Mouse (Mus musculus) heart, embryonic 13.5 days (tissue): ENCODE data around the gene Inf2. TPM values are rescaled to one million over a fixed set of nuclear protein-coding genes. Genes with fewer than 3 reads are reported as not detected.

Experiments
- ATAC-seq: fragments of 200-750 bp; cut with Nextera tagmentation; 2 replicates; pipeline ENCODE4 v1.8.0; 2017; ENCODE audit warnings: moderate TSS enrichment; ENCODE audit not compliant: insufficient number of reproducible peaks, low FRiP score, low TSS enrichment; ENCODE audit errors: extremely low read depth
- H3K27ac ChIP-seq: fragments of 300-500 bp; sonication (generic); replicated peaks from 2 replicates; pipeline ENCODE4 v1.5.1; 2015; ENCODE audit warnings: moderate library complexity, mild to moderate bottlenecking, inconsistent platforms
- H3K27me3 ChIP-seq: fragments of 300-500 bp; sonication (generic); replicated peaks from 2 replicates; pipeline ENCODE4 v1.6.1; 2015; ENCODE audit warnings: mild to moderate bottlenecking, inconsistent platforms
- H3K36me3 ChIP-seq: fragments of 300-500 bp; sonication (generic); 2 replicates; pipeline ENCODE4 v1.6.1; 2015; ENCODE audit warnings: mild to moderate bottlenecking, inconsistent platforms
- H3K4me1 ChIP-seq: fragments of 300-500 bp; sonication (generic); 2 replicates; pipeline ENCODE4 v1.6.1; 2015; ENCODE audit warnings: inconsistent platforms
- H3K4me2 ChIP-seq: fragments of 300-500 bp; sonication (generic); 2 replicates; pipeline ENCODE4 v1.6.1; 2015; ENCODE audit warnings: inconsistent platforms, mild to moderate bottlenecking, moderate library complexity
- H3K4me3 ChIP-seq: fragments of 300-500 bp; sonication (generic); 2 replicates; pipeline ENCODE4 v1.5.1; 2015; ENCODE audit warnings: moderate library complexity, mild to moderate bottlenecking, inconsistent platforms
- H3K9ac ChIP-seq: fragments of 300-500 bp; sonication (generic); 2 replicates; pipeline ENCODE4 v1.6.1; 2015; ENCODE audit warnings: inconsistent platforms, mild to moderate bottlenecking, moderate library complexity
- H3K9me3 ChIP-seq: fragments of 300-500 bp; sonication (generic); 2 replicates; pipeline ENCODE4 v1.6.1; 2016; ENCODE audit warnings: inconsistent platforms
- WGBS: fragments of 180-500 bp; shearing (Covaris S2); methylation state at CpG from one replicate; pipeline ENCODE4 v1.1.7; 2015; ENCODE audit warnings: mixed read lengths; 5-methylcytosine and 5-hydroxymethylcytosine counted together
- polyA plus RNA-seq: library from polyadenylated mRNA; unstranded; fragments of >200 nt; fragmentation: Nextera tagmentation; extraction: Ambion mirVana; gene quantifications from 2 replicates; pipeline ENCODE4 v1.2.1, GENCODE M21; 2015

Inf2 gene
- polyA plus RNA-seq: 3.2 TPM in 2 replicates

DNA sequence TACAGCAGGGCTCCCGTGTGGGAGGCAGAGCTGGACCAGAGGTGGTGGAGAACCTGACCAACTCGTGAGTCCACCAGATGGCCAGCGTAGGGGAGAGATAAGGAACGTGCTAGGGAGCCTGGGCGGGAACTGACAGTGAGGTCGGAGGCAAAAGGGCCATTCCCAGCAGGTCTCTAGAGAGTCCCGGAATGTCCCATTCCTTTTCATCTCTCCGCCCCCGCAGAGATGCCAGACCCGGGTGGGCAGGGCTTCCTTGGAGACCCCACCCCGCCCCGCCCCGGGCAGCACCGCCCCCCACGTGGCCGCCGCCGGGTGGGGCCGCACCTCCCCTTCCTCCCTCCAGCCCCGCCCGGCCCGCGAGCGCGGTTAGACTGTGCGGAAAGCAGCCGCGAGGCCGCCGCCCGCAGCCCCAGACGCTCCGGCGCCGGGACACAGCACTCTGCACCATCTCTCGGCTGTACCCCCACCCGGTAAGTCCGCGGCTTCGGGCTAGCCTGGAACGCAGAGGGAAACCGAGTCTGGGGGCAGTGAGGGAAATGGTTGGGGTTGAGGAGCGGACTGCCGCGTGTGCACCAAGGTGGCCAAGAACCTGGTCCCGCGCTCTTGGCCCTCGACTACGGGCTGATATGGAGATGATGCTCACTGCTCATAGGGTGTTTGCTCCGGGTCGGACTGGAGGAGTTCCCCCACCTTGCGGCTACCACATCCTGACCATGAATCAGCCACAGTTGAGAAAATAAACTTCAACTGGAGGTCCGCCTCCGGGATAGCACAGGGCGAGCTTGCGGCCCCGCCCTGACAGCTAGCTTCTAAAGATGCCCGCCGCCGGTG is at the start of gene Inf2:
Gene Inf2, plus strand, starts transcription at position 359 of the 831 bp plus-strand sequence.
- Histone ChIP-seq H3K9ac (peak within 1 kb of the TSS; percentile 83), H3K27me3 (peaks cover 37% of the 10 kb centered on the region), H3K4me1 (peaks cover 52% of the 10 kb centered on the region), H3K4me3 (peak within 1 kb of the TSS; percentile 64), H3K4me2 (peak within 1 kb of the TSS; percentile 92), H3K9me3 (no peaks in the 10 kb centered on the region), H3K27ac (peak within 1 kb of the TSS; percentile 61), H3K36me3 (no peaks in the 10 kb centered on the region)
- WGBS: under 1% methylated on average over 53 of the region's 60 CpGs
- peak; percentile 85 for ATAC-seq

DNA sequence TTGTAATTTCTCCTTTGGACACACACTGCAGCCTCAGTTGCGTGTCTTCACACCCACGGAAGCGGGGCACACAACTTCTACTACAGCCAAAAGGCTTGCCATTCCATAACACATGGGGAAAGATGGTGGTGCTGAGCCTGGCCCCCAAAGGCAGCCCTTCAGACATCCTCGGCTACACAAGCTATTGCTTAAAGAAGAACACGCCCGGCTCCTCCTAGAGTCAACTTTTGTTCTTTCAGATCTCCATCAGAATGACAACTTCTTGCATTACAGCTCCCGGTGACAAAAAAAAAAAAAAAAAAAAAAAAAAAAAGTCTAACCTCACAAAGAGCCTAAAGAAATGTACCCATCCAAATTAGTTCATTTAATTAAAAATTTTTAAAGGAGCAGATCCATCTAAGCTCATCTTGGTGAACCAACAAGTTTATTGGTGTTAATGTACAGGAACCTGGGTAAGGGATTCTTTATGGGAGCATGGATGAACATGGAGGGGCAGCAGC is 49.1 kb upstream of the Inf2 start:
- ATAC-seq: no peak
- no peak overlapping the region for H3K4me3 ChIP-seq
- H3K9me3 ChIP-seq: no peaks in the 10 kb centered on the region
- 86% methylated on average over 7 of the region's 7 CpGs for WGBS
- H3K36me3 ChIP-seq: no peaks in the 10 kb centered on the region
- no peak overlapping the region for H3K4me2 ChIP-seq
- no peak overlapping the region for H3K27ac ChIP-seq
- no peak overlapping the region for H3K9ac ChIP-seq
- peaks cover 15% of the 10 kb centered on the region for H3K4me1 ChIP-seq
- peaks cover 43% of the 10 kb centered on the region for H3K27me3 ChIP-seq

DNA sequence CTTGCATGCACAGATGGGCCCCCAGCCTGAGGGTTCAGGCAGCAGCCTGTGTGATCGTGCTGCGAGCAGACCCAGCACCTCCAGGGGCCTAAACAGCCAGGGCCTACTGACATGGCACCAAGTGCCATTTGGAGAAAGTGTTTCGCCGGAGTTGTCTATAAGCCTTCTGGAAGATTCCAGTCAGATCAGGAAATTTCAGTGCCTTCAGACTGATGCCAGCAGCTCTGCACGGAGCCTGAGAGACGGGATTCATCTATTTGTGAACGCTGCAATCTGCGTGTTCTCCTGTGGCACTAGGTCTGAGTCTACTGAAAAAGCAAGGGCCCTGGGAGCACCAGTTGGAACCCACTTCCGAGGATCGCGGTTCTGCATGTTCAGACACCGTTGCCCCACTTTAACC is 48.3 kb upstream of the Inf2 start:
- no peak overlapping the region for H3K4me3 ChIP-seq
- H3K4me1 ChIP-seq: peaks cover 21% of the 10 kb centered on the region
- no peak overlapping the region for H3K27ac ChIP-seq
- no peak overlapping the region for H3K9ac ChIP-seq
- no peaks in the 10 kb centered on the region for H3K36me3 ChIP-seq
- peaks cover 35% of the 10 kb centered on the region for H3K27me3 ChIP-seq
- no peak for ATAC-seq
- WGBS: 83% methylated on average over 12 of the region's 12 CpGs
- no peak overlapping the region for H3K4me2 ChIP-seq
- no peaks in the 10 kb centered on the region for H3K9me3 ChIP-seq

DNA sequence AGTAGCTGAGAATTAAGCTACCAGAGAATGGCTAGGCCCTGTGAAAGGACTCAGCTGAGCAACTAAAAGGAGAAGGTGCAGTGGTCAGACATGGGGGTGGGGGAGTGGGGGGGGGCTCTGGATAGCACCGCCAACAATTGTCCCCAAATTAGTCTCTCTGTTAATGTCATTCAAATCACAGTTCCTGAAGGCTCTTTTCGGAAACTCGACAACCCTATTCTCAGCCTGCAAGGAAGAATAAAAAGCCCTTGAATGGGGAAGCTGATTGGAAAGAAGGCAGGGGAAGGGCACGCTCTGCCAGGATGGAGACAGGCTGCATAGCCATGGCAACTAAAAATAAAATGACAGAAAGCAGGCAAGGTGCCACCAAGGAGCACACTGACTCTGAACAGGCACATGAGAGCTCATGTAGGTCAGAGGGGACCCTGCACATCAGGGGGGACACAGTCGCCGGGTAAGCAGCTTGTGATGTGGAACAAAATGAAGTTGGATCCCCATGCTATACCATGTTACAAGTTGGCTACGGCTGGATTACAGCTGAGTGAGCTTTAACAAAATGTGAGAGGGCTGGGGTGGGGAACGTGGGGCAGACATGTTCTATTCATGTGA is 47.0 kb upstream of the Inf2 start:
- H3K9me3 ChIP-seq: no peaks in the 10 kb centered on the region
- peaks cover 34% of the 10 kb centered on the region for H3K27me3 ChIP-seq
- 54% methylated on average over 8 of the region's 8 CpGs for WGBS
- H3K36me3 ChIP-seq: no peaks in the 10 kb centered on the region
- no peak overlapping the region for H3K27ac ChIP-seq
- no peak for ATAC-seq
- H3K4me1 ChIP-seq: peaks cover 22% of the 10 kb centered on the region
- H3K4me3 ChIP-seq: no peak overlapping the region
- H3K4me2 ChIP-seq: no peak overlapping the region
- no peak overlapping the region for H3K9ac ChIP-seq

DNA sequence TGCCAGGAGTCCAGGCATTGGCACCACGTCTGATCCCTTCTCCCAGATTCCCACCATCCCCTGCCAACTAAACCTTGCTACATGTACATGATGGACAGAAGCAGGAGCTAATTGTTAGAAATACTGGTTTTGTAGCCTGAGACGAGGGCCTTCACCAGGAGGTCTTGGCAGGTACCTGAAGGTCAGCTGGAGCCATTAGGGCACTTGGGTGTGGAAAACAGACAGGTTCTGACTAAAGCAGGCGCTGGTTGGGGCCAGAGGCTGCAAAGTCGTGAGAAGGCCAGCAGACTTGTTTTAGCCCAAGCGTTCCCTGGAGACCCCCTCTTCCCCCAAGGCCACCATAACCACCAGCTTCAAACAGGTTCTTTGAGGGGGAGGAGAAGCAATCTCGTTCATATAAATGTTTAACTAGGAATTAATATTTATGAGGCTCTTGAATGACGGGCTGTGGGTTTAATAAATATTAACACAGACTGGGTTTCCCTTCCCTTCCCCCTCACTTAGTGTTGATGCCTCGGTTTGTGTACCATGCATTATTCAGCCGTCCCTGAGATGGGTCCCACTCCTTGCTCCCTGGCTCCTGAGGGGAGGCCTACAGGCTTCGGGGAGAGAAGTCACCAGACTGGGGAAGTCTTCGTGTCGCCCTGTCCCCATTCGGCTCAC is 46.2 kb upstream of the Inf2 start:
- no peak overlapping the region for H3K27ac ChIP-seq
- no peak overlapping the region for H3K4me3 ChIP-seq
- WGBS: 72% methylated on average over 13 of the region's 13 CpGs
- peaks cover 26% of the 10 kb centered on the region for H3K27me3 ChIP-seq
- H3K4me1 ChIP-seq: peaks cover 22% of the 10 kb centered on the region
- H3K9me3 ChIP-seq: no peaks in the 10 kb centered on the region
- ATAC-seq: no peak
- no peak overlapping the region for H3K4me2 ChIP-seq
- H3K9ac ChIP-seq: 0 out of 2 replicates have a peak overlapping the region, but pooled peaks have one; percentile 0
- no peaks in the 10 kb centered on the region for H3K36me3 ChIP-seq

DNA sequence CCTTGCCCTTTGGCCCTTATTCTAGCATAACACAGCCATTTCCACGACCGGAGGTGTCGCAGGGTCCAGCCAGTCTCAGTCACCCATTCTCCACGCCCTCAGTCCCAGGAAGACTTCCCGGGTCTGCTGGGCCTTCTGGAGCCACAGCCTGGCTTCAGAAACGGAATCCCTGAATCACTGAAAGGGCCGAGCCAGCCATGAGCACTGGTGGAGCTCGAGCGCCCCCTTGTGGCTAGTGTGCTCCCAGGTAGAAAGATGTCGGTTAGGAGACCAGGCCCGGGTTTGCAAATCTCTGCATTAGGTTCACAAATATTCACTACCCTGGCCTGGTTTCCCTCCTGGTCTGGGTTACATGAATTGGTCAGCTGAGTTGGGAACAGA is 45.7 kb upstream of the Inf2 start:
- ATAC-seq: no peak
- H3K4me3 ChIP-seq: no peak overlapping the region
- no peak overlapping the region for H3K27ac ChIP-seq
- H3K27me3 ChIP-seq: peaks cover 20% of the 10 kb centered on the region
- WGBS: 7% methylated on average over 11 of the region's 11 CpGs
- no peaks in the 10 kb centered on the region for H3K36me3 ChIP-seq
- H3K4me1 ChIP-seq: peaks cover 22% of the 10 kb centered on the region
- H3K9me3 ChIP-seq: no peaks in the 10 kb centered on the region
- no peak overlapping the region for H3K4me2 ChIP-seq
- H3K9ac ChIP-seq: 0 out of 2 replicates have a peak overlapping the region, but pooled peaks have one; percentile 0

DNA sequence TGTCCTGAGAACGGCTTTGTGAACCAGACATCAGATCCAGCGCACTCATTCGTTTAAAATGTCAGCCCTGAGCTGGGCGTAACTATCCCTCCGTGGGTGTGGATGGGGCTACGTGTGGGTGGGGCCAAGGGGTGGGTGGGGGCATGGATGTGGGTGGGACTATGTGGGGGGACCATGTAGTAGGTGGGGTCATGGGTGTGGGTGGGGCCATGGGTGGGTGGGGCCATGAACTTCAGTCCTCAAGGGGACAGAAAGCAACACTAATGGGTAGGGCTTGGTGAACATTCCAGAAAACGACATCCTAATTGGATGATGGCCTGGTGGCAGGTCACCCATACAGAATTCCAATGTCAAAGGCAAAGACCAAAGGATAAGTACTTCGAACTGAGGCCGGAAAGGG is 44.6 kb upstream of the Inf2 start:
- peaks cover 22% of the 10 kb centered on the region for H3K4me1 ChIP-seq
- H3K9ac ChIP-seq: no peak overlapping the region
- H3K27ac ChIP-seq: no peak overlapping the region
- no peak overlapping the region for H3K4me2 ChIP-seq
- H3K36me3 ChIP-seq: no peaks in the 10 kb centered on the region
- H3K9me3 ChIP-seq: no peaks in the 10 kb centered on the region
- no peak for ATAC-seq
- H3K4me3 ChIP-seq: no peak overlapping the region
- peaks cover 10% of the 10 kb centered on the region for H3K27me3 ChIP-seq
- WGBS: 65% methylated on average over 9 of the region's 9 CpGs

DNA sequence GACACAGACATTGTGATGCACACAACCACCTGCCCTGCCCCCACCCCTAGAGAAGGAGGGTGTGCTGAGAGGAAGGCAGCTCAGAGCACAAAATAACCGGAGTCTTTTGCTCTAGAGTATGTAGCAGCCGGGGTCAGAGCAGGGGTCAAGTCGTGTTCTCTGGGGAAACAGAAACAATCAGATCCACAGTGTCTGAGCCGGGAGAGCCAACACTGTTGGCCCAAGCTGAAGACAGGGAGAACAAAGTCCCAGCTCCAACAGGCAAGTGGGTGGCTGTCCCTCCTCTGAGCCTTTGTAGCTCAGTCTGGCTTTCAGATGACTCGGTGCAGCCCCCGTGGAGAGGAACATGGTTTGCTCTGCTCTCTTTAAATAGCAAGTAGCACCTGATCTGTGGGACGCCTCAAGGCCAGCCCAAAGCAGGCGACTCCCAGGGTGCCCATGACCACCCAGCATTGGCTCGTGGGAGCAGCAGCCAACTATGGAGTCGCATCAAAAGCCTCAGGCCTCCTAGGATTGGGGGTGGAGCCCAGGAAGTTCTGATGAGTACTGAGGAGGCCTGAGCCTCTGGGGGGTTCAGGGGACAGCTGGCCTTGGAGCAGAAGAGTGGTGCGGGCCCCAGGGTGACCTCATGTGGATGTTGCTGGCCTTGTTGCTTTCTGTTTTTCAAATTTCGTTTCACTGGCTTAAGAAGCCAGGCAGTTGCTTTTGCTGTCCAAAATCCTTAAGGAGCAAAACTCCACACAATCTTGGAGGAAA is 43.5 kb upstream of the Inf2 start:
- Histone ChIP-seq H3K27ac (no peak overlapping the region), H3K4me3 (no peak overlapping the region), H3K4me1 (peaks cover 22% of the 10 kb centered on the region), H3K36me3 (no peaks in the 10 kb centered on the region), H3K9me3 (no peaks in the 10 kb centered on the region), H3K4me2 (no peak overlapping the region), H3K9ac (no peak overlapping the region; the same call in 1 of the 2 replicates), H3K27me3 (peaks cover 3% of the 10 kb centered on the region; the same call in 1 of the 2 replicates)
- ATAC-seq: no peak
- 36% methylated on average over 12 of the region's 12 CpGs for WGBS

DNA sequence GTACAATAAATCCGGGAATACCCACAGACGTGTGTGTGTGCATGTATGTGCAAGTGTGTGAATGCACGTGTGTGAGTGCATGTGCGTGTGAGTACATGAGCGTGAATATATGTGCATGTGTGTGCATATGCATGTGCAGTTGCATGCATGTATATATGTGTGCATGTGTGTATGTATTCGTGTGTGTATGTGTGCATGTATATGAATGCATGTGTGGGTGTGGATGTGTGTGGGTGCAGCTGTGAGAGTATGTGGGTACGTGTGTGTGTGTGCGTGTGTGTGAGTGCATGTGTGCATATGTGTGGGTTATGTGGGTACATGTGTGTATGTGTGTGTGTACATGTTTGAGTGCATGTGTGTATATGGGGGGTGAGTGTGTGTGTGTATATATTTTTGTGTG is 42.5 kb upstream of the Inf2 start:
- WGBS: 85% methylated on average over 8 of the region's 8 CpGs
- ATAC-seq: no peak
- Histone ChIP-seq H3K9me3 (no peaks in the 10 kb centered on the region), H3K27ac (no peak overlapping the region), H3K4me2 (no peak overlapping the region), H3K27me3 (no peaks in the 10 kb centered on the region), H3K4me1 (peaks cover 17% of the 10 kb centered on the region), H3K9ac (no peak overlapping the region), H3K4me3 (no peak overlapping the region), H3K36me3 (no peaks in the 10 kb centered on the region)

DNA sequence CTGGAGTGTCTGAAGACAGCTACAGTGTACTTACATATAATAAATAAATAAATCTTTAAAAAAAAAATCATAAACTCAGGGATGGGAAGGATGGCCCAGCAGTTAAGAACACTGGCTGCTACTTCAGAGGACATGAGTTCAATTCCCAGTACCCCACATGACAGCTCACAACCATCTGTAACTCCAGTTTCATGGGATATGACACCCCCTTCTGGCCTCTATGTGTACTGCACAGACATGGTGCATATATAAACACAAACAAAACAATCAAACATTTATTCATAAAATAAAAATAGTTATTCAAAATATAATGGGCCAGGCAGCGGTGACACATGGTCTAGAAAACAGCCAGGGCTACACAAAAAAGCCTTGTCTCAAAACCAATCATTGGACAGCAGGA is 39.3 kb upstream of the Inf2 start:
- Histone ChIP-seq H3K9ac (no peak overlapping the region), H3K4me1 (peaks cover 10% of the 10 kb centered on the region), H3K9me3 (no peaks in the 10 kb centered on the region), H3K27me3 (0 out of 2 replicates have a peak, but pooled peaks cover 11% of the 10 kb centered on the region), H3K36me3 (no peaks in the 10 kb centered on the region), H3K4me3 (no peak overlapping the region), H3K27ac (no peak overlapping the region), H3K4me2 (no peak overlapping the region)
- no peak for ATAC-seq
- 93% methylated on average over 1 of the region's 1 CpGs for WGBS
